Mouse (Mus musculus): ENCODE results near the gene Tada2b. TPM values are rescaled to one million over a fixed set of nuclear protein-coding genes. Genes with fewer than 3 reads are reported as not detected.

Tada2b gene
- polyA plus RNA-seq, 1 experiment from 2014 or later = 2.1 TPM

DNA sequence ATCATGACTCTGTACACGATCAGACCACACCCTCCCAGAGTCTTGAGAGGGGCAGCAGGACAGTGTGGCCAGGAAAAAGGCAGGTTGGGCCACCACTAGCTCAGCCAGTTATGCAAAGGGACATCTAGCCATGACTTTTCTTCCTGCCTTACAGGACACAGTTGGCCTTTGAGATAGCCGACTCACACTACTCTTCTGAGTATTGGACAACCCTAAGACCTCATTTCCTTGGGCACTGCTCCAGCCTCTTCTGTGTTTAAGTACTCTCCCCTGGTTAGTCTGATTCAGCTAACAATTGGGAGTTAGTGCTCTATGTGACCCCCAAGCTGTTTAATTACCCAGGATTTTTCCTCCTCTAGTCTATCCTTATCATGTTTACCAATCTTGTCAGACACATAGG, 4.3 kb downstream of the Tada2b start:
- Histone ChIP-seq H3K27ac (no peak overlapping the region), H3K9ac (no peak overlapping the region), H3K4me1 (peaks cover 24% of the 10 kb centered on the region), H3K4me2 (no peak overlapping the region), H3K36me3 (peaks cover 19% of the 10 kb centered on the region), H3K9me3 (no peaks in the 10 kb centered on the region), H3K4me3 (no peak overlapping the region), H3K27me3 (peaks cover 2% of the 10 kb centered on the region)
- 84% methylated on average over 2 of the region's 2 CpGs for WGBS
- ATAC-seq (ENCODE audit: insufficient number of reproducible peaks, insufficient read depth, low FRiP score, low TSS enrichment, low read depth) = no peak

DNA sequence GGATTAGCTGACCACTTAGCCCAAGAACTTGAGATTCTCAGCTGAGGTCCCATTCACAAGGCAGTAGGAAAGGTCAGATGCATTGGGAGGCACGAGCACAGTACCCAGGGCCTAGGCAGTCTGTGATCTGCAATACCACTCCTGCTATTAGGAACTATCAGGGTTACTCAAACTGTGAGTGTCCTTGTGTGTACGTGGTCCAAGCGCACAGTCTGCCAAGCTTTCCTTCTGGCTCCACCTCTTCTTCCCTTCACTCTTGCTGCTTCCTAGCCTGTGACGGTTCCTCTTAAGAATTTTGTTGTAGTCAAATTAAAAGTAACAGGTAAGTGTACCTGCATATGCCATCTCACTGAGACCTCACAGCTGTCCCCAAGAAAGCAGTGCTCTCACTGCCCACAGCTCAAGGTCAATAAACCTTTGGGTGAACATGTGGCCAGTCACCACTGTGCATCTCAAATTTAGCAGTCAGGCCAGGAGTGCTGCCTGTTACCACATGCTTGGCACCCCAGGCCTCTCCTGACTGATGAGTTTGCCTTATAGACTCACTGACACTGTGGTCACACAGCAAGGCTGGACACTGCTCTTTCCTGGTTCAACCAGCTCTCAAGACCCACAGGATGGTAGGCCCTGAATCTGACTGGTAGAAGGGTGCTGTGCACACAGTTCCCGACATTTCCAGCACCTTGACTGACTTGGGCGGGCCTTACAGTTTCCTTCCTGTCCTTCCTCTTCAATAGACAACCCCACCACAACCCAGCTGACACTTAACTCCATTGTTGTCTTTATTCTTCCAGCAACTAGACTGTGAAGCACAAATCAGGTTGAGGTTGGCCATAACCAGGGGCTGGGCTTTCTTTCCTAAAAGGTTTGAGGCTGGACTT, 5.3 kb downstream of the Tada2b start:
- Histone ChIP-seq H3K9ac (no peak overlapping the region), H3K9me3 (no peaks in the 10 kb centered on the region)

DNA sequence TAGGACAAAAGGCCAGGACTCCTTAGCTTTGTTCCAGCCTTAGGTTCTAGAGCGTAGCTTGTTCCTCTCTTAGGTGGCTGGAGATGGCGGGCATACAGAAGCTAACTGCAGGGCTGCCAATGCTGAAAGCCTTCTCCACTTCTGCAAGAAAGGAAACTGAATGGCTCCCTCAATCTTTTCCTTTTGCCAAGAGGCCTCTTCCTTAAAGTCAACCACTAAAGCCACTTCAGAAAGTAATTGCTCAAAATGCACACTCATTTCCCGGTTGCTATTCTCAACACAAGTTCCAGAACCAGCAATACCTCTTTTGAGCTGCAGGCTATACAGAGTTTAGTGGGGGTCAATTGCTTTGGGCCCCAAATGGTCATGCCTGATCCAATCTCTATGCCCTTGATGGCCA, 6.6 kb downstream of the Tada2b start:
- no peak overlapping the region for H3K4me2 ChIP-seq
- no peak overlapping the region for H3K27ac ChIP-seq
- 86% methylated on average over 3 of the region's 3 CpGs for WGBS
- H3K4me1 ChIP-seq = peaks cover 13% of the 10 kb centered on the region
- ATAC-seq (ENCODE audit: insufficient number of reproducible peaks, insufficient read depth, low FRiP score, low TSS enrichment, low read depth) = no peak
- H3K36me3 ChIP-seq = peaks cover 34% of the 10 kb centered on the region
- no peak overlapping the region for H3K4me3 ChIP-seq
- H3K9ac ChIP-seq = no peak overlapping the region
- no peaks in the 10 kb centered on the region for H3K9me3 ChIP-seq
- H3K27me3 ChIP-seq = no peaks in the 10 kb centered on the region

More for the DNA sequence above, 5.3 kb downstream of the Tada2b start:
- H3K4me3 ChIP-seq = no peak overlapping the region
- no peak overlapping the region for H3K27ac ChIP-seq
- peaks cover 24% of the 10 kb centered on the region for H3K36me3 ChIP-seq
- ATAC-seq (ENCODE audit: insufficient number of reproducible peaks, insufficient read depth, low FRiP score, low TSS enrichment, low read depth) = no peak
- no peaks in the 10 kb centered on the region for H3K27me3 ChIP-seq
- WGBS = 89% methylated on average over 6 of the region's 6 CpGs
- H3K4me2 ChIP-seq = no peak overlapping the region
- H3K4me1 ChIP-seq = peaks cover 21% of the 10 kb centered on the region

DNA sequence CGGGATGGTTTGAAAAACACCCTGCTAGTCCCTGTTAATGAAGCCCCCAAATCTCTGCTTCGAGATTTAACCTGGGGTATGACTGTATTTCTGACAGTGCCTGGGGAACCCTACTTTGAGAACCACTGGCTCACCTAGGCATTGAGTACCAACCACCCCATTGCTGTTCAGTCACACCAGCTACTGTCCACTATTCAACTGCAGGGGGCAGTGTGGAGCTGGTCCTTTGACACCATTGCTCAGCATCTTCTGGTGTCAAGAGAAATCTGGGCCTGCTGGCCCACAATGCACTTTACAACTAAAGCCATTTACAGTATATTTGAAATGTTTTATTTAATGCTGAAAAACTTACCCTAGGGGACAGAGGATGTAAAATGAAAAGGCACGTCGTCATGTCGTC, 9.8 kb downstream of the Tada2b start:
- H3K36me3 ChIP-seq = peaks cover 66% of the 10 kb centered on the region
- H3K4me1 ChIP-seq = no peaks in the 10 kb centered on the region
- no peak overlapping the region for H3K9ac ChIP-seq
- no peak for ATAC-seq (ENCODE audit: insufficient number of reproducible peaks, insufficient read depth, low FRiP score, low TSS enrichment, low read depth)
- H3K4me2 ChIP-seq = no peak overlapping the region
- H3K27ac ChIP-seq = no peak overlapping the region
- H3K27me3 ChIP-seq = no peaks in the 10 kb centered on the region
- H3K9me3 ChIP-seq = no peaks in the 10 kb centered on the region
- 87% methylated on average over 5 of the region's 5 CpGs for WGBS
- H3K4me3 ChIP-seq = no peak overlapping the region

DNA sequence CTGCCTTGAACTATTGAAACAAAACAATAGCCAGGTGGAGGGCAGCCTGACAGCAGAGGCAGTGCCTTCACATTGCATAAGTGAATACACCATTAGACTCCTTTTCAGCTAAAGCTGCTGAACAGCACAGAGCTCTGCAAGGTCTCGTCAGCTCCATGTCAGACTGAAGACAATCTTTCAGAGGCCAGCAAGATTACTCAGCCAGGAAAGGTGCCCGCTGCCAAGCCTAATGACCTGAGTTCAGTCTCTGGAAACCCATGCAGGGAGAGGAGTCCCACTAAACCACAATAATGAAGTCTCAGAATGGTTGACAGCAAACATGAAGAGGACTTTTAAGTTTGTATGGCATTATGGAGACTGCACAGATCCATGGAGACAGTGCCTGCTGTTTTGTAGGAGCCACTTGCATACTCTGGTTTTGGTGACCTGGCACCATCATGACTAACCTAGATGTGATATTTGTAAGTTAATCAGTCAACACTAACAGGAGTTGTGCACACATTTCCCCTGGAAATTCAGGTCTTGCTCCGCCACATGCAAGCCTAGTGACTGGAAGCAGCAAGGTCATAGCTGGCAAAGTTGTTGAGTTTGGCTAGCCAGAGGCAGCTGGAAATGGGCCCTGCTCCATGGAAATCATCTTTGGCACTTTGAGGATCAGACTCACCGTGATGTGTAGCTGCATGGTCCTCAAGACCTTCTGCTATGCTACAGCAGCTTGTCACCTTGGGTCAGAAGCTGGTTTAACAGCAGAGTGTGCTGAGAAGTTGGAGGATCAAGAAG, 11.0 kb downstream of the Tada2b start:
- Histone ChIP-seq H3K27me3 (no peaks in the 10 kb centered on the region), H3K27ac (no peak overlapping the region), H3K4me3 (no peak overlapping the region), H3K9me3 (no peaks in the 10 kb centered on the region), H3K4me2 (no peak overlapping the region), H3K4me1 (no peaks in the 10 kb centered on the region), H3K9ac (no peak overlapping the region), H3K36me3 (peaks cover 67% of the 10 kb centered on the region)
- no peak for ATAC-seq (ENCODE audit: insufficient number of reproducible peaks, insufficient read depth, low FRiP score, low TSS enrichment, low read depth)
- WGBS = 90% methylated on average over 4 of the region's 4 CpGs

DNA sequence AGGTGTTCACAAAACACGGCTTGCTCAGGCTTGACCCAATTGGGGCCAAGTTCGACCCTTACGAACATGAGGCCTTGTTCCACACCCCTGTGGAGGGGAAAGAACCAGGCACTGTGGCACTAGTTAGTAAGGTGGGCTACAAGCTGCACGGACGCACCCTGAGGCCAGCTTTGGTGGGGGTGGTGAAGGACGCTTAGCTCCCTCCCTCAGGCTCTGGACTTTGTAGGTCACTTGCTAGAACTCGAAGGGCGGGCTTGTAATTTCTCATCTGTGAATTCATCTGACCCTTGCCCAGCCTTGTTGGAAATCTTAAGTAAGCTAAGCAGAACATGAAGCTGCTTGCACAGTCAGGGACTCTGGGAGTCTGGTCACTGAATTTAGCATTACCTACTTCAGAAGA, 12.9 kb downstream of the Tada2b start:
- Histone ChIP-seq H3K4me3 (no peak overlapping the region), H3K27me3 (no peaks in the 10 kb centered on the region), H3K4me1 (peaks cover 3% of the 10 kb centered on the region), H3K9me3 (no peaks in the 10 kb centered on the region), H3K4me2 (no peak overlapping the region), H3K27ac (no peak overlapping the region), H3K36me3 (peaks cover 65% of the 10 kb centered on the region), H3K9ac (no peak overlapping the region)
- WGBS = 91% methylated on average over 8 of the region's 8 CpGs
- ATAC-seq (ENCODE audit: insufficient number of reproducible peaks, insufficient read depth, low FRiP score, low TSS enrichment, low read depth) = no peak

DNA sequence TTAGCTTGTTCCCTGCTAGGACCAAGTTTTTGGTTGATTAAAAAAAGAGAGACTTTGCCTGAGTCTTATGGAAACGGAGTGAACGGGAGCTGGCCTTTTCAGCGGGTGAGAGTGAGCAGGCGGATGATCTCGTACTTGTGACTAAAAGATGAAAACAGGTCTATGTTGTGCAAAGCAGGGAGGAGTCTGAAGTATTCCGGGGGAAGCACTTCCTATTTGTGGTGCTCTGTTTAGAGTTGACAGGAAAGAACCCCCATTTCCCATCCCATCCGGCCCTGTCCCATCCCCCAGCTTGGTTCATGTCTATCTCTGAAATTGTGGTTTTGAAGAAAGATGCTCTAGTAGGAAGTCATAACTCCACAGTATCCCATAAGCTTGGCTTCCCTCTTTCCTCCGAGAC, 18.2 kb downstream of the Tada2b start:
- H3K9me3 ChIP-seq = no peaks in the 10 kb centered on the region
- WGBS = 26% methylated on average over 8 of the region's 8 CpGs
- no peak overlapping the region for H3K27ac ChIP-seq
- peak overlapping the region; percentile 87 for H3K9ac ChIP-seq
- peaks cover 21% of the 10 kb centered on the region for H3K36me3 ChIP-seq
- H3K4me1 ChIP-seq = peaks cover 21% of the 10 kb centered on the region
- peak overlapping the region; percentile 98 for H3K4me2 ChIP-seq
- H3K27me3 ChIP-seq = no peaks in the 10 kb centered on the region
- ATAC-seq (ENCODE audit: insufficient number of reproducible peaks, insufficient read depth, low FRiP score, low TSS enrichment, low read depth) = no peak
- peak overlapping the region; percentile 99 for H3K4me3 ChIP-seq

DNA sequence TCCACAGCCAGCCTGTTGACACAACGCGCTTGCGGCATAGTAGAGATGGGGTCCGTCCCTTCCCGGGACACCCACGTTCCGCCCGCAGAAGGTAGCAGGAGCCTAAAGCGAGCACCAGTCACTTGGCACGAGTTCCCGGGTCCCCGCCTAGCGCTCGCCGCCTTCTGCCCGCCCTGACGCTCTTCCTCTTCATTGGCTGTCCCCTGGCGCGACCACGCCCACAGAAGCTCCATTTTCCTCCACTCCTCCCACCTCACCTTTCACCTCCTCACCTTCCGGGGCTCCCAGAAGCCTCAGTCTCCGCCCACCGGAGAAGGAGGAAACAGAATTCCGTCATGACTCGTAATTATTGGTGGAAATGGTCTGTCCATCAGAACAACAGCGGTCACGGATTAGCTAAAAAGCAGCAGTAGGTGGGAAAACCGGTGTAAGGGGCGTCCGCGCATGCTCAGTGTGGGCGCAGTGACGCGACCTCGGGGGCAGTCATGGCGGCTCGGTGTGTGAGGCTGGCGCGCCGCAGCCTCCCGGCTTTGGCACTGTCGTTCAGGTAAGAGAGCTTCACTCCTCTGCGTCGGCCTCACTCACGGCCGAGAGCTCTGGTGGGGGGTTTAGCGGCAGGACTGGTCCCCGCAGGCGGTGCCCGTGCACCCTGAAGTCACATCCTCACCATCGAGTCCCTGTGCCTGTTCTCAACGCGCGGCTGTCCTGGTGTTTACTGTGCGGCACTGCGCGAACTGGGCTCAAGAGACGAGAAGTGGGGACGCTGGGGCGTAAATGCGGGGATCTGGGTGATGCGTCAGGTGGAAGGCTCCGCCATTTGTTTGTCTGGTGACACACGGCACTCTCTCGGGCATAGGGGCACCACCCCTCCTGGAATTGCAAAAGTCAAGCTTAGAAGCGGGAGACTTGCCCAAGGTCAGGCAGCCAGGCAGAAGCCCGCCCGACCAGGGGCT, 19.1 kb downstream of the Tada2b start, which contains the start of gene Grpel1:
Gene Grpel1 (plus strand): TSS at position 290 of the 953 bp plus-strand sequence.
- Histone ChIP-seq H3K4me2 (peak within 1 kb of the TSS; percentile 98), H3K4me3 (peak within 1 kb of the TSS; percentile 99), H3K36me3 (peaks cover 12% of the 10 kb centered on the region), H3K27ac (no peak within 1 kb of the TSS; the same call in 1 of the 2 replicates), H3K9ac (peak within 1 kb of the TSS; percentile 87), H3K9me3 (no peaks in the 10 kb centered on the region), H3K27me3 (no peaks in the 10 kb centered on the region), H3K4me1 (peaks cover 21% of the 10 kb centered on the region)
- WGBS = under 1% methylated on average over 68 of the region's 68 CpGs
- ATAC-seq (ENCODE audit: insufficient number of reproducible peaks, insufficient read depth, low FRiP score, low TSS enrichment, low read depth) = peak; percentile 90

DNA sequence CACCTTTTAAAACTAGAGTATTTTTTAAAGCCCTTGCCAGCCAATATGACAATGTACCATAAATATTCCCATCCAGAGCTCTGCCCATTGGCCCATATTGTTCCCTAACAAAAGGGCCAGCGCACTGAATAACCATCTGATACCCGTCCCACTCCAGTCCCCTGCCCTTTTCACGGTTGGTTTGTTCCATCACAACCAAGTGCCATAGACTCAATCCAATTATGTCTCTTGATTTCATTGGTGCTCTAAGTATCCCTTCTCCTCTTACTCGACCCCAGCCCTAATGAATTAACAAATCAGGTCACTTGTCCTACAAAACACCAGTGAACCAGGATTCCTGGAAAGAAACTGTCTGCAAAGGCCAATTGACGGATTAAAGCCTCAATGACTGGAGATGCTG, 20.7 kb downstream of the Tada2b start:
- H3K27me3 ChIP-seq = no peaks in the 10 kb centered on the region
- WGBS = 34% methylated on average over 5 of the region's 5 CpGs
- peaks cover 21% of the 10 kb centered on the region for H3K4me1 ChIP-seq
- no peak overlapping the region for H3K4me2 ChIP-seq
- 0 out of 2 replicates have a peak, but pooled peaks cover 4% of the 10 kb centered on the region for H3K36me3 ChIP-seq
- no peak overlapping the region for H3K27ac ChIP-seq
- ATAC-seq (ENCODE audit: insufficient number of reproducible peaks, insufficient read depth, low FRiP score, low TSS enrichment, low read depth) = no peak
- no peaks in the 10 kb centered on the region for H3K9me3 ChIP-seq
- no peak overlapping the region for H3K9ac ChIP-seq
- H3K4me3 ChIP-seq = no peak overlapping the region

DNA sequence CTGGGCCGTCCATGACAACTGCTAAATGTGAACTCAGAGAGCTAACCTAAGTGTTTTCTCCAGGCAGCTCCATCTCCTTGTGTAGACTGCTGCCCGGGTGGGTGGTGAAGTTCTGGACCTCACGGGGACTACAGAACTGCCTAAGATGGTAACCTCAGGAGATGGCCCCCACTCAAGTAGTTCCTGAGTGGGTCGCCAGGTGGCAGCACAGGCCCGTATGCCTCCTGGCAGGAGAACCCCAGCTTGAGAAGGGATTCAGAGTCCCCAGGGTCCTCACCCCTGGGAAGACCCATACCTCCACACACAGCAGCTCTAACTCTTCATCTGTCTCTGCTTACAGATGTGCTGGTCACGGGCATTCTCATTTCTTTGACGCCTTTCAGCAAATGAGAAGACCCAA, 21.3 kb downstream of the Tada2b start:
- no peaks in the 10 kb centered on the region for H3K9me3 ChIP-seq
- H3K36me3 ChIP-seq = 0 out of 2 replicates have a peak, but pooled peaks cover 4% of the 10 kb centered on the region
- no peak overlapping the region for H3K4me3 ChIP-seq
- 20% methylated on average over 7 of the region's 7 CpGs for WGBS
- ATAC-seq (ENCODE audit: insufficient number of reproducible peaks, insufficient read depth, low FRiP score, low TSS enrichment, low read depth) = no peak
- H3K27me3 ChIP-seq = no peaks in the 10 kb centered on the region
- no peak overlapping the region for H3K4me2 ChIP-seq
- H3K27ac ChIP-seq = no peak overlapping the region
- no peak overlapping the region for H3K9ac ChIP-seq
- peaks cover 21% of the 10 kb centered on the region for H3K4me1 ChIP-seq

DNA sequence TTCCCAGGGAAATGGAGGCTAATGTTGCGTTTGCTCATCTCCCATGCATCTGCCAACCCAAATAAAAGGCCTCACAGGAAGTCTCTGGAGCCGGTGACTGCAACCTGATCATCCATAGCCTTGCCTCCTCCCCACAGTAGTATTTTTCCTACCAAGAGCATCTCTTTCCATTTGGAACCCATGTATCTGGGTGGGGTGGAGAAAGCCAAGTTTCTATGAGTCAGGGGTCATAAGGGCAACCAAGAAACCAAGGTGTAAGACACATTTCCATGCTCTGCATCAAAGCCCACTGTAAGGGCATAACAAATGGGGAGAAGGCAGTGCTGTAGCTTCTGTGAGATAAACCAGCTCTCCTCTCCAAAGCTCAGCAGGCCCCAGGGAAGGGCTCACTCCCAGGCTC, 22.9 kb downstream of the Tada2b start:
- Histone ChIP-seq H3K9me3 (no peaks in the 10 kb centered on the region), H3K27me3 (no peaks in the 10 kb centered on the region), H3K36me3 (no peaks in the 10 kb centered on the region), H3K4me2 (no peak overlapping the region), H3K4me3 (no peak overlapping the region), H3K27ac (no peak overlapping the region), H3K9ac (no peak overlapping the region), H3K4me1 (peaks cover 19% of the 10 kb centered on the region)
- no peak for ATAC-seq (ENCODE audit: insufficient number of reproducible peaks, insufficient read depth, low FRiP score, low TSS enrichment, low read depth)
- 68% methylated on average over 2 of the region's 2 CpGs for WGBS
